ENCODE assay signal across 13 mouse cellular contexts in genomic region chr5:42891890-42892289, GRCm38 (mm10).
A peak's percentile ranks its signal among the peaks of the same experiment; 100 is the strongest.
DNase-seq lines count a peak whose midpoint lies in the region; ATAC-seq lines count a peak whose summit lies in the region.
"Had no signal": no experiment of that assay in that cellular context is flagged by ENCODE, and none has a peak within 500 bp of the region (broad histone marks: within the 10 kb centered on the region; RNA-seq: fewer than 3 reads in every experiment).

No protein-coding gene starts in this region.

- peak; percentile 31 for DNase-seq in hindbrain, embryonic 14.5 days (ENCODE audit: low spot score)
- DNase-seq in hindbrain, embryonic 11.5 days (ENCODE audit: low spot score): no peak
- DNase-seq in brain, embryonic 18.5 days (ENCODE audit: low read depth, low spot score): peak; percentile 26
- peak; percentile 90 to 95 for DNase-seq in cerebellum, postnatal 10 days
- DNase-seq in urinary bladder, adult 2 months (ENCODE audit: low spot score): no peak
- DNase-seq in kidney, postnatal 4 days: no peak
- DNase-seq in layer of hippocampus, adult 8-10 months (ENCODE audit: low spot score in 2 of 2): no peak
- DNase-seq: gastrocnemius, postnatal 14 days; thymus, postnatal 4 days had no signal

- no peak overlapping the region for H3K4me3 ChIP-seq in hindbrain, embryonic 14.5 days (replicated peaks; ENCODE audit: low read length)
- H3K4me3 ChIP-seq in hindbrain, embryonic 11.5 days (ENCODE audit: low read depth, low read length): no peak overlapping the region
- H3K4me3 ChIP-seq: intestine, embryonic 15.5 days; liver, embryonic 15.5 days had no signal

- no peaks in the 10 kb centered on the region for H3K27me3 ChIP-seq in hindbrain, embryonic 14.5 days (ENCODE audit: control insufficient read depth, insufficient read depth, low read length)
- no peaks in the 10 kb centered on the region for H3K27me3 ChIP-seq in hindbrain, embryonic 11.5 days (ENCODE audit: control insufficient read depth, insufficient read depth, low read length)
- H3K27me3 ChIP-seq: intestine, embryonic 15.5 days; liver, embryonic 15.5 days had no signal

- H3K4me1 ChIP-seq in hindbrain, embryonic 14.5 days (replicated peaks; ENCODE audit: control insufficient read depth, insufficient read depth, low read length): peaks cover 7% of the 10 kb centered on the region; the same call in 1 of the 2 replicates
- no peaks in the 10 kb centered on the region for H3K4me1 ChIP-seq in hindbrain, embryonic 11.5 days (replicated peaks; ENCODE audit: control insufficient read depth, insufficient read depth, low read length)
- H3K4me1 ChIP-seq: intestine, embryonic 15.5 days; liver, embryonic 15.5 days had no signal

- no peak overlapping the region for H3K4me2 ChIP-seq in hindbrain, embryonic 14.5 days (replicated peaks)
- no peak overlapping the region for H3K4me2 ChIP-seq in hindbrain, embryonic 11.5 days (replicated peaks; ENCODE audit: low read depth, low read length)
- H3K4me2 ChIP-seq: intestine, embryonic 15.5 days; liver, embryonic 15.5 days had no signal

- no peak overlapping the region for H3K9ac ChIP-seq in hindbrain, embryonic 14.5 days
- H3K9ac ChIP-seq in hindbrain, embryonic 11.5 days (ENCODE audit: low read depth, low read length): no peak overlapping the region
- H3K9ac ChIP-seq: intestine, embryonic 15.5 days; liver, embryonic 15.5 days had no signal

- 13% methylated on average over 2 of the region's 2 CpGs for WGBS in hindbrain, embryonic 14.5 days
- 24% methylated on average over 2 of the region's 2 CpGs for WGBS in hindbrain, embryonic 11.5 days

- no peaks in the 10 kb centered on the region for H3K36me3 ChIP-seq in hindbrain, embryonic 14.5 days (replicated peaks; ENCODE audit: control insufficient read depth, insufficient read depth)
- no peaks in the 10 kb centered on the region for H3K36me3 ChIP-seq in hindbrain, embryonic 11.5 days (ENCODE audit: control insufficient read depth, insufficient read depth, low read length)
- H3K36me3 ChIP-seq: intestine, embryonic 15.5 days; liver, embryonic 15.5 days had no signal

- ATAC-seq in hindbrain, embryonic 14.5 days (ENCODE audit: low FRiP score): no peak; the same call in 1 of the 2 replicates
- no peak for ATAC-seq in hindbrain, embryonic 11.5 days (ENCODE audit: low FRiP score)
- ATAC-seq in megakaryocyte, adult 5-6 weeks (ENCODE audit: poor library complexity, severe bottlenecking): peak; percentile 60; the same call in 1 of the 2 replicates
- ATAC-seq: intestine, embryonic 15.5 days had no signal

- no peak overlapping the region for H3K27ac ChIP-seq in hindbrain, embryonic 14.5 days
- no peak overlapping the region for H3K27ac ChIP-seq in hindbrain, embryonic 11.5 days (ENCODE audit: low read depth, low read length)
- H3K27ac ChIP-seq: intestine, embryonic 15.5 days; liver, embryonic 15.5 days; macrophage had no signal

- H3K9me3 ChIP-seq in hindbrain, embryonic 14.5 days (ENCODE audit: control insufficient read depth, low read length): no peaks in the 10 kb centered on the region
- no peaks in the 10 kb centered on the region for H3K9me3 ChIP-seq in hindbrain, embryonic 11.5 days (ENCODE audit: control insufficient read depth, low read length)
- H3K9me3 ChIP-seq: intestine, embryonic 15.5 days; liver, embryonic 15.5 days had no signal

Comparison
In these comparisons a context has a peak if more than half of its experiments do, and no peak if none do; other contexts are left out.
1. DNase-seq: peak in hindbrain, embryonic 14.5 days (single experiment), brain, embryonic 18.5 days (single experiment) and cerebellum, postnatal 10 days (2 of 2); none in hindbrain, embryonic 11.5 days (single experiment), urinary bladder, adult 2 months (single experiment), kidney, postnatal 4 days (0 of 2) and layer of hippocampus, adult 8-10 months (0 of 2).